Mouse (Mus musculus) stomach, embryonic 16.5 days (tissue): Measurements from ENCODE around the gene Aloxe3. TPM values are rescaled to one million over a fixed set of nuclear protein-coding genes. Genes with fewer than 3 reads are reported as not detected.

ENCODE experiments used
- ATAC-seq: fragments of 200-750 bp; cut with Nextera tagmentation; 2 replicates; pipeline ENCODE4 v1.8.0; 2017; ENCODE audit warnings: moderate number of reproducible peaks, moderate TSS enrichment; ENCODE audit not compliant: insufficient read depth, low FRiP score
- H3K27ac ChIP-seq: fragments of 300-500 bp; sonication (generic); 2 replicates; pipeline ENCODE4 v1.5.1; 2014; ENCODE audit warnings: low read length
- H3K27me3 ChIP-seq: fragments of 300-500 bp; sonication (generic); 2 replicates; pipeline ENCODE4 v1.6.1; 2014; ENCODE audit warnings: low read length, control low read depth, mixed read lengths; ENCODE audit not compliant: control insufficient read depth, insufficient read depth
- H3K36me3 ChIP-seq: fragments of 300-500 bp; sonication (generic); 2 replicates; pipeline ENCODE4 v1.6.1; 2014; ENCODE audit warnings: low read length; ENCODE audit not compliant: control insufficient read depth, insufficient read depth
- H3K4me1 ChIP-seq: fragments of 300-500 bp; sonication (generic); 2 replicates; pipeline ENCODE4 v1.6.1; 2014; ENCODE audit warnings: low read length, control low read depth, mixed read lengths; ENCODE audit not compliant: control insufficient read depth, insufficient read depth
- H3K4me2 ChIP-seq: fragments of 300-500 bp; sonication (generic); 2 replicates; pipeline ENCODE4 v1.6.1; 2014; ENCODE audit warnings: low read depth, low read length, mixed read lengths
- H3K4me3 ChIP-seq: fragments of 300-500 bp; sonication (generic); replicated peaks from 2 replicates; pipeline ENCODE4 v1.5.1; 2014; ENCODE audit warnings: mild to moderate bottlenecking, low read length
- H3K9ac ChIP-seq: fragments of 300-500 bp; sonication (generic); 2 replicates; pipeline ENCODE4 v1.6.1; 2014; ENCODE audit warnings: low read length
- H3K9me3 ChIP-seq: fragments of 300-500 bp; sonication (generic); replicated peaks from 2 replicates; pipeline ENCODE4 v1.6.1; 2016; ENCODE audit warnings: low read length, control low read depth; ENCODE audit not compliant: control insufficient read depth
- WGBS: fragments of 180-500 bp; shearing (Covaris S2); extraction: QIAGEN DNeasy Blood & Tissue Kit; methylation state at CpG from one replicate; pipeline ENCODE4 v1.1.7; 2014; 5-methylcytosine and 5-hydroxymethylcytosine counted together
- polyA plus RNA-seq: library from polyadenylated mRNA; unstranded; fragments of >200 nt; fragmentation: Nextera tagmentation; extraction: Ambion mirVana; gene quantifications from 2 replicates; pipeline ENCODE4 v1.2.1, GENCODE M21; 2015

Gene Aloxe3
- polyA plus RNA-seq, 1 experiment from 2014 or later = 2.0 TPM

- no peak for ATAC-seq
- Histone ChIP-seq H3K4me1 (no peaks in the 10 kb centered on the region), H3K4me3 (peak overlapping the region; percentile 53), H3K27me3 (no peaks in the 10 kb centered on the region), H3K9ac (peak overlapping the region; percentile 64), H3K9me3 (no peaks in the 10 kb centered on the region), H3K27ac (no peak overlapping the region), H3K36me3 (peaks cover 6% of the 10 kb centered on the region), H3K4me2 (peak overlapping the region; percentile 58)
- WGBS = 8% methylated on average over 21 of the region's 21 CpGs
Observed at GRCm38 (mm10) chr11:69111051-69111810, 14.5 kb upstream of the Aloxe3 start.

- Histone ChIP-seq H3K36me3 (peaks cover 5% of the 10 kb centered on the region), H3K4me2 (no peak overlapping the region), H3K4me1 (no peaks in the 10 kb centered on the region), H3K27me3 (no peaks in the 10 kb centered on the region), H3K27ac (no peak overlapping the region), H3K9ac (no peak overlapping the region), H3K9me3 (no peaks in the 10 kb centered on the region), H3K4me3 (no peak overlapping the region)
- no peak for ATAC-seq
- 56% methylated on average over 4 of the region's 4 CpGs for WGBS
Observed at GRCm38 (mm10) chr11:69111865-69112264, 13.8 kb upstream of the Aloxe3 start.

- Histone ChIP-seq H3K4me3 (no peak overlapping the region), H3K4me1 (peaks cover 3% of the 10 kb centered on the region), H3K27ac (no peak overlapping the region), H3K27me3 (no peaks in the 10 kb centered on the region), H3K9ac (no peak overlapping the region), H3K4me2 (no peak overlapping the region), H3K36me3 (no peaks in the 10 kb centered on the region; the same call in 1 of the 2 replicates), H3K9me3 (no peaks in the 10 kb centered on the region)
- WGBS = 71% methylated on average over 3 of the region's 3 CpGs
- ATAC-seq = no peak
Observed at GRCm38 (mm10) chr11:69114018-69114417, 11.7 kb upstream of the Aloxe3 start.

- Histone ChIP-seq H3K9me3 (no peaks in the 10 kb centered on the region), H3K4me1 (peaks cover 8% of the 10 kb centered on the region)
- WGBS = 79% methylated on average over 3 of the region's 3 CpGs
Observed at GRCm38 (mm10) chr11:69114621-69115020, 11.1 kb upstream of the Aloxe3 start.

GRCm38 (mm10) chr11:69116843-69117242 is 8.9 kb upstream of the Aloxe3 start:
- Histone ChIP-seq H3K36me3 (no peaks in the 10 kb centered on the region), H3K27me3 (no peaks in the 10 kb centered on the region), H3K4me3 (no peak overlapping the region), H3K27ac (no peak overlapping the region), H3K4me2 (peak overlapping the region; percentile 69; the same call in 1 of the 2 replicates), H3K9me3 (no peaks in the 10 kb centered on the region), H3K9ac (no peak overlapping the region), H3K4me1 (peaks cover 21% of the 10 kb centered on the region)
- 42% methylated on average over 5 of the region's 5 CpGs for WGBS
- no peak for ATAC-seq

More at GRCm38 (mm10) chr11:69114621-69115020, 11.1 kb upstream of the Aloxe3 start:
- H3K27ac ChIP-seq = no peak overlapping the region
- no peak overlapping the region for H3K4me3 ChIP-seq
- H3K27me3 ChIP-seq = no peaks in the 10 kb centered on the region
- ATAC-seq = no peak
- no peaks in the 10 kb centered on the region for H3K36me3 ChIP-seq
- H3K9ac ChIP-seq = no peak overlapping the region
- no peak overlapping the region for H3K4me2 ChIP-seq

DNA sequence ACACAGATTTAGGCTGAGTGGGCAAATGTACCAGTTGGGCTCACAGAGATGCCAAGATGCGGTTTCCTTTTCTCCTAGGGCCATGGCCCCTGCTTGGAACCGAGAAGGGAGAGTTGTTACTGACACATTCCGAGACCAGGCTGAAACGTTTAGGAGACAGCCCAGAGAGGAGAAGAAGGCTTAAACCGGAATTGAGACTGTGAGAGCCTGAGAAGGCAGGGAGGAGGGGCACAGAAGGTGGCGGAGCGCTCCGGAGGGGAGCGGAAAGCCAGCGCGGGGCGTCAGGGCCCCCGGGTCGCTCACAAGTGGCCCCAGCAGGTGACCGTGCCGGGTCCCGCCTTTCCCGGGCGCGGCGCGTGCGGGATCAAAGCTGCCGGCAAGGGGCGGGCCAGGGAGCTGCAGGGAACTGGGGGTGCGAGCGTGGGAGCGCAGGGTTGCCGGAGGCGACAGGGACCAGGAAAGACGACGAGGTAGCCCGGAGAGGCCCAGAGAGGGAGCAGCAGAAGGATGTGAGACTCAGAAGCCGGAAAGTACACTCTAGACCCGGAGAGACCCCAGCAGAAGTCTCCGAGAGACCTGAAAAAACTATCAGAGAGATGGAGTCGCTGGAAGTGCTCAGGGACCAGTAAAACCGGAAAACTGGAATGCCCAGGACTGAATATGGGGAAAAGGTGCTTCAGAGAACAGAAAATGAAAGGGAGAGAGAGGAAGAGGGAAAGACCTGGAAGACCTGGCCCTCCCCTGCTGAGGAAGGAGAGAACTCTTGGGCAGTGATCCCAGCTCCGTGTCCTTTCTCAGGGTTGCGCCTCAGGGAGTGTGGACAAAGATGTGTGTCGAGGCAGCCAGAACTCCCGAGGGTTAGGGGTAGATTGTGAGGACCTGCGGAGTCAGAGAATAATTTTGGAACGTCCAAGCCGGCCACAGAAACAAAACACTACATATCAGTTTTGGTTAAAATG is 7.7 kb upstream of the Aloxe3 start:
- no peaks in the 10 kb centered on the region for H3K9me3 ChIP-seq
- peak overlapping the region; percentile 87 for H3K27ac ChIP-seq
- H3K4me1 ChIP-seq = peaks cover 21% of the 10 kb centered on the region
- ATAC-seq = peak; percentile 34
- H3K27me3 ChIP-seq = no peaks in the 10 kb centered on the region
- H3K36me3 ChIP-seq = no peaks in the 10 kb centered on the region
- under 1% methylated on average over 45 of the region's 45 CpGs for WGBS
- H3K4me3 ChIP-seq = peak overlapping the region; percentile 66
- peak overlapping the region; percentile 77 for H3K9ac ChIP-seq
- peak overlapping the region; percentile 69 for H3K4me2 ChIP-seq

DNA sequence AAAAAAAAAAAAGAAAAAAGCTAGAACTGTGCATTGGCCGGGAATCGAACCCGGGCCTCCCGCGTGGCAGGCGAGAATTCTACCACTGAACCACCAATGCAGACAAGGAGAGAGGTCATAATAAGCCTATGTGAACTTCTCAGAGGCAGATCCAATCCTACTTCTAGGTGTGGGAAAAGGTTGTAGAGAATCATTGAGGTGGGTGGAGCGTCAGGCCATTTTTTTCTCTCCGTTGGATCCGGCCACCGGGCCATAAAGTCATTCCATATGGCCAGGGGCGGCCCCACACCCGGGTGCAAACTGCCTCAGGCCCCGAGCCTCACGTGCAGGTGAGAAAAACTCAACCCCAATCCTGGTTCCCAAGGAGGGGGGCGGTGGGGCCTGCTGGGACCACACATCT is 6.9 kb upstream of the Aloxe3 start:
- H3K4me1 ChIP-seq = peaks cover 21% of the 10 kb centered on the region
- H3K4me2 ChIP-seq = peak overlapping the region; percentile 95
- H3K4me3 ChIP-seq = peak overlapping the region; percentile 66
- 2% methylated on average over 15 of the region's 15 CpGs for WGBS
- no peaks in the 10 kb centered on the region for H3K36me3 ChIP-seq
- no peaks in the 10 kb centered on the region for H3K27me3 ChIP-seq
- H3K27ac ChIP-seq = no peak overlapping the region; the same call in 1 of the 2 replicates
- 0 out of 2 replicates have a peak overlapping the region, but pooled peaks have one; percentile 23 for H3K9ac ChIP-seq
- no peaks in the 10 kb centered on the region for H3K9me3 ChIP-seq
- ATAC-seq = no peak

- peaks cover 21% of the 10 kb centered on the region for H3K4me1 ChIP-seq
- H3K4me2 ChIP-seq = peak overlapping the region; percentile 95
- peak overlapping the region; percentile 57 for H3K4me3 ChIP-seq
- 49% methylated on average over 14 of the region's 14 CpGs for WGBS
- no peak overlapping the region for H3K27ac ChIP-seq
- H3K27me3 ChIP-seq = no peaks in the 10 kb centered on the region
- H3K9ac ChIP-seq = peak overlapping the region; percentile 65; the same call in 1 of the 2 replicates
- ATAC-seq = no peak
- no peaks in the 10 kb centered on the region for H3K9me3 ChIP-seq
- no peaks in the 10 kb centered on the region for H3K36me3 ChIP-seq
Observed at GRCm38 (mm10) chr11:69119446-69120155, 6.1 kb upstream of the Aloxe3 start.
